Mouse (Mus musculus) gastrocnemius, adult 8-10 months (tissue): ENCODE measurements at regions not wholly inside any gene's neighbourhood (a gene's known extent, or its start where the extent isn't known, plus 50 kb on each side); places are given as distances from the start of the nearest gene placed in this dataset.

ENCODE experiments used
- DNase-seq, 2 experiments: peaks; one replicate each; pipeline ENCODE4 v3.0.0; 2022; ENCODE audit warnings: low spot score in 2 of 2

DNA sequence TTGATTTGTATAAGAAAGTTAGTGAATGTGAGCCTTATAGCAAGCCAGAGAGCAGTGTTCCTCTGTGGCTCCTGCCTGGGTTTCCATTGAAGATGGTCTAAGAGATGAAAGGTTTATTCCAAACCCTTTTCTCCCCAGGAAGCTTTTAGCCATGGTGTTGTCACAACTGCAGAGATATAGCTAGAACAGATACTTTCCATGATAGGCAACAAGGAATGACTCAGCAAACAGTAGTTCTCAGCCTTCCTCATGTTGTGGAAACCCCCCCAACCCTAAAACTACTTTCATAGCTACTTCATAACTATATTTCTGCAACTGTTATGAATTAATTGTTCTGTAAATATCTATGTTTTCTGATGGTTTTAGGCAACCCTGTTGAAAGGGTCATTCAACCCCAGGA, 53.5 kb upstream of the Ercc6l2 start:
- no peak for DNase-seq
